Mouse (Mus musculus): Measurements from ENCODE around the gene Eml1.

The Eml1 gene

DNA sequence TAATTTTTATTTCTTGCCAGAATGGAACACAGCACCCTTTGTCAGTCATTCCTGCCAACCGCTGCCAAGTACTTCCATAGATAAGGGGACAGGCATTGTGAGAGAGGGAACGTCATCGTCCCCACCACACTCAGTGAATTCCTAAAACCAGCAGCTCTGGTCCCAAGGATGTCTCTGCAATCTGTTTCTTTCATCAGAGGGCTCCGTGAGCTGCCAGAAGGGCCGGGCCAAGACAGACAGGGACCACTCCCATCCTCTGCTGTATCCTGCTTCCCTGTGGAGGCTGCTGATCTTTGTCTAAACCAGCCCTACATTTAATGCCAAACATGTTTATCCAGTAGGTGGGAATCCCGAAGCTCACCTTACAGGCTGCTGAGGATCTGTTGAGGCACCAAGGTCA lies 182.3 kb downstream of the Eml1 start:
- no peak for DNase-seq (ENCODE audit: low spot score)

DNA sequence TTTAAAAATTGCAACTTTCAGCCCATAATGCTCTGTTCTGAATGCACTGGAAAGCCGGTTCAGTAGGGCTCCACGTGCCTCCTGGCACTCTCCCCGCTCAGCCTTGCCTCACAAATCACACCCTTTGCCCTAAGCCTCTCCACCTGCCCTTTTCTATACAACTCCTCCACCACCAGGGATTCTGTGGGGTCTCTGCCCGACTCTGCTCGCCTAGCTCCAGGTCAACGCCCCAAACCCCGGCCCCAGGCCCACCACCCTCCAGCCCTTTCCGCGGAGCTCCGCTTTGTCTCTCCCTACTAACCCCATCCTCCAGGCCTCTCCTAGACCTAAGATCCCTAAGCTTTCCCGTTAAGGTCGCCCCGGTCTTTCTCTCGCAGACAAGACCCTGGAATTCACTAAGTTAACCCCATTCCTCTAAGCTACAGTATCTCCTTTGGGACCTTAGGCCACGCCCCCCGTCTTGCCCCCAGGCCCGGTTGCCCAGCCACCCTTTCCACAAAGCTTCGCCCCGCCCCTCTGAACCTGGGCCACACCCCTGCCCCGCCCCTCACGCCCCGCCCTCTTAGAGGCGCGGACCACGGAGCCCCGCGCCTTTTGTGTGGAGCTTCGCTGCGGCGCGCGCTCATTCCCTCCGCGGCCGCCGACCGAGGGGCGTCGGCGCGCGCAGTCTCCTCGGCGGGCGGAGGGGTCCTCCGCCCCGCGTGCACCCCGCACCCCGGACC lies 183.5 kb downstream of the Eml1 start, which contains the start of gene Evl:
Evl (plus strand) TSS at position 601 of the 722 bp plus-strand sequence.
- DNase-seq (ENCODE audit: low spot score): peak; percentile 54

DNA sequence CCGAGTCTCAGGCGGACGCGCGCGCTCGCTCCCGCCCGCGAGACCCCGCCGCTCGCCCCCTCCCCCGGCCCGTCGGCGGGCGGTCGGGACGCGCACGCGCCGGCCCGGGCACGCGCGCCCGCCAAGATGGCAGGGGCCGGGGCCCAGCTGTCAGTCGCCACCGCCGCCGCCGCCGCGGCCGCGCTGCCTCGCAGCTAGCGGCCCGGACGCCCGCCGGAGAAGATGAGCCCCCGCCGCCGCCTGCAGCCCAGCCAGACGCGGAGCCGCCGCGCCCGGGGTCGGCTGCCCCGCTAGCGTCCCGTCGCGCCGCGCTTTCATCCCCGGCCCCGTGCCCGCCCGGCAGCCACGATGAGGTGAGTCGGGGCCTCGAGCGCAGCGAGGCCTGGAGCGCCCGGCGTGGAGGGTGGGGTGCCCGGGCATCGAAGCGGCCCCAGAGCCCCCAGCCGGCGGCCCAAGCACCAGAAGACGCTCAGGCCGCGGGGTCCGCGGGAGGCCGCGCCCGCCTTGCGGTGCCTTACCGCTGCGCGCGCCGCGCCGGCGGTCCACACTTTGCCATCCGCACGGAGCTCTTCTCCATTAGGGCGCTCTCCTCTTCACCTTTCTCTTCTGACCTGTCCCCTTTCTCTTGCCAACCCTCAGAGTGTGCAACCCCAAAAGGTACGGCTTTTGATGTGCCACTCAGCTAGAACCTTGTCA lies 184.3 kb downstream of the Eml1 start:
- DNase-seq (ENCODE audit: low spot score): no peak

DNA sequence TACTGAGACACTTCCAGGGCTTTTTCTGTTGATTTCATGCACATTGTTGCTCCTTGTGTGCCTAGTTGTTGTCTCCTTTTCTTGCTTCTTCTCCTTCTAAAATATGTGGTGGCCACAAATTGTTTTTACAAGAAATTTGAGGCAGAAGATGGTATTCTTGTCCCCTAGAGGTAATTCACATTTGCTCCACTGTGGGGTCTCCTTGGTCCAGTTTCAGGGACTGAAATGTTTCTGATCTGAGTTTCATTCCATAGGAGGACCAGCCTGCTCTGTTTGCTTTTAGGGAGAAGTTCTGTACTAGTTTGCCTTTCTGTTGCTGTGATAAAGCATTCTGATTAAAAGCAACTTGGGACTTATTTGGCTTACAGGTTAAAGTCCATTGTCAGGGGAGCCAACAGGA lies 187.4 kb downstream of the Eml1 start:
- no peak for DNase-seq (ENCODE audit: low spot score)

DNA sequence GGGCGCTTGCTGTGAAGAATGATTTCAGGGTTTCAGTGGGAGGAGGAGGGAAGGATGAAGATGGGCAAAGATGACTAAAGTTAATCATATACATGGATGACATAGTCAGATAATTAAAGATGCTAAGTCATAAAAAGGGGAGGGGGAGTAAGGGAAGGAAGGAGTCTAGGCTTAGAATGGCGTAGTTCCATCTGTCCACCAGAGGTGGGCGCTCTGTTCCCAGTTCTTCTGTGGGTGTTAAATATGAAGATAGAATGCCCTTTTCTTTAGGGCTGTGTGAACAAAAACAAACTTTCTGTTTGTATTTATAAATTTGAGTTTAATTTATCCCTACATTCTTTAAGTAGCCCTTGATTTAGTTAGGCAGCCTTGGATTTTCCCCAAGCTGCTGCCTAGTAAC lies 192.5 kb downstream of the Eml1 start:
- DNase-seq (ENCODE audit: low spot score): no peak

DNA sequence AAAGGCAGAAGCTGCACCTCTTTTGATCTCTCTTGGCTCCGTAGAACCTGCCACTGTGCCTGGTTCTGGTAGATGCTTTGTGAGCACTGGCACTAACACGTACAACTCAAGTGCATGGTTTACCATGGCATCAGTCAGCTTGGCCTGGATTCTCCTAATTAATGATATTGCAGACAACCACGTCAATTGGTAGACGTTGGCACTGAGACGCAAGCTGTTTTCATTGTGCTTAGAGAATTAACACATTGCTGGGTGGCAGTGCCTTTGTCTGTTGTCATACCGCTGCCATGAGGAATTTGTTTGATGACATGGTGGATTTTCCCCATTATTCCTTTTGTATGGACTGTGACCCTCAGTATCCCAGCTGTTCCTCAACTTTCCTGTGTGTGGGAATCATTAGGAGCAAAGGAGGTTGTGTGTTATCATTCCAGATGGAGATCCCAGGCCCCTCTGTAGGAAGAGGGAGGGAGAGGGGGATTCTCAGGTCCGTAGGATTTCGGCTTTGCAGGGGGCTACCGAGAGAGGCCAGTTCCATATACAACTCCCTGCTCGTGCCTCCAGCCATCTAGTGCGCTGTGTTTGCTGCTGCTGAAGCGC lies 194.3 kb downstream of the Eml1 start:
- DNase-seq (ENCODE audit: low spot score): no peak

DNA sequence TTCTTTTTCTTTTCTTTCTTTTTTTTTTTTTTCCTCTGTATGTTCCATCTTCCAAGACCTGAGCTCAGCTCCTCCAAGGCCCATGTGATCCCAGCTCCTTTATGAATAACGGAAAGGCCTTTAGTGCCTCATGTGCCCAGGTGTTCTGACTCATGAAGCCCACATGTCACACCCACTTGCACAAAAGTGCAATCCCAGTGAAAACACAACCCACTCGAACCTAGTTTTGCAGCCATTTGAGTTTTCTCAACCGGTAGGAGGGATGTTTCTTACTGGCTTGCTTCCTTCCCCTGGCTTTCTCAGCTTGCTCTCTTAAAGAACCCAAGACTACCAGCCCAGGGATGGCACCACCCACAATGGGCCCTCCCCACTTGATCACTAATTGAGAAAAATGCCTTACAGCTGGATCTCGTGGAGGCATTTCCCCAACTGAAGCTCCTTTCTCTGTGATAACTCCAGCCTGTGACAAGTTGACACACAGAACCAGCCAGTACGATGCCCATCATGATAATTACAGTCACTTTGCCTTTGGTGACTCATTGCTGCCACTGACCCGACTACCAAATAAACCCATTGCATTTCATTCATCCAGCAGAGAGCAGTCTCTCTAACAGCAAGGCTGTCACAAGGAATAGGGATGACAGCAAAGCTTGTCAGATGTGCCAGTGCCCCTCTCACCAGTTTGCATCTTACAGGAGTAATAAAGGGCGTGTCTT lies 208.6 kb downstream of the Eml1 start:
- no peak for DNase-seq (ENCODE audit: low spot score)

DNA sequence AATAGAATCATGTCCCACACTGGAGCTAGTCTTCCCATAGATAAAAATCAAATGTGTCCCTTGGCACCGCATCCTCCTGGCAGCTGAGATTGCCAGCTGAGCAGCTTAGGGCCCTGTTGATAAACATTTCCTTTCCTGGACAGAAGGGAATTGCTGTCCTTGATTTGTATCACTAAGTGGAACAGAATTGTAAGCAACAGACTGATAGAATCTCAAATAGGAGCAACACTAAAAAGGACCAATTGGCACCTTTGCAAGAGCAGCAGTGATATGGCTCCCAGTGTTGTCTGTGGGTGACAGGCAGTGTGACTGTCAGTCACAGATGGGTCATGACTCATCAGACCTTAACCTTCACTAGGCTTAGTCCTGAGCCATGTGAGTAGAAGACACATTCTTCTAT lies 213.0 kb downstream of the Eml1 start:
- DNase-seq (ENCODE audit: low spot score): no peak

Data from urinary bladder, postnatal 10 days (tissue).